Mouse (Mus musculus) ES-Bruce4 (cell line): ENCODE measurements at regions not wholly inside any gene's neighbourhood (a gene's known extent, or its start where the extent isn't known, plus 50 kb on each side); places are given as distances from the start of the nearest gene placed in this dataset.

ENCODE experiments used
- CTCF ChIP-seq: IDR thresholded peaks from one replicate; pipeline ENCODE4 v1.8.1; 2011; ENCODE audit warnings: low read depth, low read length
- EP300 ChIP-seq: IDR thresholded peaks from 2 replicates; pipeline ENCODE4 v1.6.1; 2011; ENCODE audit warnings: low read depth, low read length; ENCODE audit not compliant: insufficient read depth
- POLR2A ChIP-seq: IDR thresholded peaks from one replicate; pipeline ENCODE4 v1.8.1; 2011; ENCODE audit warnings: low read length; ENCODE audit not compliant: insufficient read depth

DNA sequence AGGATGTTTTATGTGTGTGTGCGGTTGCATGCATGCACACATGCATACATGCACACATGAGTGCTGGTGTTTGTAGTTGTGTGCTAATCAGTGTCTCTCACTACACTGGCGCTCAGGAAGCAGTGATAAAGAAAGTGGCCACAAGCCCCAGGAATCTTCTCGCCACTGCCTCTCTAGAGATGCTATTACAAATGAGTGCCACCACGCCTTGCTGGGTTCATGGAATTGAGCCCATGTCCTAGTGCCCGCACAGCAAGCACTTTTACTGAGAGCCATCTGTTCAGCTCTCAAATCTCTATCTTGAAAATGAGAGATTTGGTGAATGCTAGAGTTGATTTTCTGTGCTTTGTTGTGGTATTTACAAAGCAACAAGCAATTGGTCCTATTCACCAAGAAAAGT lies 373.3 kb downstream of the Lpin1 start:
- no peak for TF ChIP-seq CTCF
- no peak for TF ChIP-seq POLR2A
- no peak for TF ChIP-seq EP300
